Mouse (Mus musculus) limb, embryonic 15.5 days (tissue): ENCODE results near the gene Gm28044. TPM values are rescaled to one million over a fixed set of nuclear protein-coding genes. Genes with fewer than 3 reads are reported as not detected.
"Not testable (repeated sequence)": the region's sequence is repeated elsewhere in the genome, so short reads cannot be mapped to it uniquely, and the experiment has no call there.

Experiments
- ATAC-seq: fragments of 200-750 bp; cut with Nextera tagmentation; 2 replicates; pipeline ENCODE4 v1.8.0; 2017; ENCODE audit warnings: low read depth, moderate TSS enrichment; ENCODE audit not compliant: insufficient number of reproducible peaks, low FRiP score, low TSS enrichment
- H3K27ac ChIP-seq: fragments of 300-500 bp; sonication (generic); 2 replicates; pipeline ENCODE4 v1.5.1; 2015; ENCODE audit warnings: moderate library complexity, mild to moderate bottlenecking, inconsistent platforms
- H3K27me3 ChIP-seq: fragments of 300-500 bp; sonication (generic); 2 replicates; pipeline ENCODE4 v1.6.1; 2015; ENCODE audit warnings: inconsistent platforms
- H3K36me3 ChIP-seq: fragments of 300-500 bp; sonication (generic); 2 replicates; pipeline ENCODE4 v1.6.1; 2015; ENCODE audit warnings: inconsistent platforms
- H3K4me1 ChIP-seq: fragments of 300-500 bp; sonication (generic); 2 replicates; pipeline ENCODE4 v1.6.1; 2015; ENCODE audit warnings: inconsistent platforms
- H3K4me2 ChIP-seq: fragments of 300-500 bp; sonication (generic); 2 replicates; pipeline ENCODE4 v1.6.1; 2015; ENCODE audit warnings: mild to moderate bottlenecking, inconsistent platforms
- H3K4me3 ChIP-seq: fragments of 300-500 bp; sonication (generic); 2 replicates; pipeline ENCODE4 v1.5.1; 2015; ENCODE audit warnings: mild to moderate bottlenecking, inconsistent platforms
- H3K9ac ChIP-seq: fragments of 300-500 bp; sonication (generic); 2 replicates; pipeline ENCODE4 v1.6.1; 2015; ENCODE audit warnings: inconsistent platforms
- H3K9me3 ChIP-seq: fragments of 300-500 bp; sonication (generic); 2 replicates; pipeline ENCODE4 v1.6.1; 2016; ENCODE audit warnings: inconsistent platforms
- WGBS: fragments of 180-500 bp; shearing (Covaris S2); methylation state at CpG from one replicate; pipeline ENCODE4 v1.1.7; 2015; 5-methylcytosine and 5-hydroxymethylcytosine counted together
- polyA plus RNA-seq: library from polyadenylated mRNA; unstranded; fragments of >200 nt; fragmentation: Nextera tagmentation; extraction: Ambion mirVana; gene quantifications from 2 replicates; pipeline ENCODE4 v1.2.1, GENCODE M21; 2015

The Gm28044 gene
- polyA plus RNA-seq, 1 experiment from 2014 or later: 0.97 TPM

DNA sequence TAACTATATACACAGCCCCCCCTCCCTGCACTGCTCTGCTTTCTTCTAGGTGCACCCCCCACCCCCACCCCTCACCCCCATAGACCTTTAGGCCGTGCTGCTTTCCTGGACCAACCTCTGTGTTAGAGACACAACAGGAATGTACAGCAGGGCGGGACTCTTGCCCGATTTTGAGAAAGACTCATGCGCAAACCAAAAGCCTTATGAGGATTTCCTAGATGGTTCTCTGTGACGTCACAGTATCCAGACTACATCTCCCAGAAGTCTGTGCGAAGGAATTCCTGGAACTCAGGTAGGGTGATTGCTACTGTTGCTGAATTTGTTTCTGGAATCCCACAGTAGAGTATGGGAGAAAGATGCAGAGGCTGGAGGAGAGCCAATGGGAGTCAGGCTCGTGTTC is 82.0 kb downstream of the Gm28044 start, which contains the start of gene Zfp458:
Zfp458 (minus strand) TSS at position 153 of the 400 bp plus-strand sequence.
- Histone ChIP-seq H3K9me3 (no peaks in the 10 kb centered on the region), H3K9ac (no peak within 1 kb of the TSS), H3K4me1 (no peaks in the 10 kb centered on the region), H3K36me3 (no peaks in the 10 kb centered on the region), H3K27me3 (no peaks in the 10 kb centered on the region), H3K27ac (no peak within 1 kb of the TSS), H3K4me3 (no peak within 1 kb of the TSS), H3K4me2 (no peak within 1 kb of the TSS)
- ATAC-seq: peak; percentile 40; the same call in 1 of the 2 replicates
- 40% methylated on average over 7 of the region's 7 CpGs for WGBS

DNA sequence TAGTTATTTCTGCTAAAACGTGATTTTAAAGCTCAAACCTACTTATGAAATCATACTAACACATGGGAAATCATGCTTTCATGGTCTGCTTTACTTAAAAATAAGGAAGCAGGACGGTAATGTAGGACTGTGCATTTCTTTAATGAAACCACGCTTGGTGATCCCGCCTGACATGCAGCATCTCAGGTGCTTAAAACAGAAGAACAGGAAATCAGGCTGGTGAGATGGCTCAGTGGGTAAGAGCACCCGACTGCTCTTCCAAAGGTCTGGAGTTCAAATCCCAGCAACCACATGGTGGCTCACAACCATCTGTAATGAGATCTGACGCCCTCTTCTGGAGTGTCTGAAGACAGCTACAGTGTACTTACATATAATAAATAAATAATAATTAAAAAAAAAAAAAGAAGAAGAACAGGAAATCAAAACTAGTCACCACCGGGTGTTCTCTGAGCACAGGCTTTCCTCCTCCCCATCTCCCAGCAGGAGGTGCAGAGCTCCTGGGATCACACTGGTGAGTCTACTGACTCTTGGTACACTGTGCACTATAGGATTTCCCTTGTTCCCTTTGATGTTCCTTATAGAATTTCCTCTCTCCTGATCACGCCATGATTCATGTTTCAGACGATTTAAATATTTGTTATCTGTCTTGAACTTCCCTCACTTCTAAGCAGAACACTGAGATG is 90.8 kb downstream of the Gm28044 start:
- not testable (repeated sequence) for H3K36me3 ChIP-seq, ATAC-seq, H3K9me3 ChIP-seq, H3K27me3 ChIP-seq, H3K4me1 ChIP-seq, H3K9ac ChIP-seq
- 41% methylated on average over 8 of the region's 9 CpGs for WGBS
- H3K4me2 ChIP-seq: peak overlapping the region; percentile 64
- peak overlapping the region; percentile 75 for H3K4me3 ChIP-seq
- 0 out of 2 replicates have a peak overlapping the region, but pooled peaks have one; percentile 38 for H3K27ac ChIP-seq

DNA sequence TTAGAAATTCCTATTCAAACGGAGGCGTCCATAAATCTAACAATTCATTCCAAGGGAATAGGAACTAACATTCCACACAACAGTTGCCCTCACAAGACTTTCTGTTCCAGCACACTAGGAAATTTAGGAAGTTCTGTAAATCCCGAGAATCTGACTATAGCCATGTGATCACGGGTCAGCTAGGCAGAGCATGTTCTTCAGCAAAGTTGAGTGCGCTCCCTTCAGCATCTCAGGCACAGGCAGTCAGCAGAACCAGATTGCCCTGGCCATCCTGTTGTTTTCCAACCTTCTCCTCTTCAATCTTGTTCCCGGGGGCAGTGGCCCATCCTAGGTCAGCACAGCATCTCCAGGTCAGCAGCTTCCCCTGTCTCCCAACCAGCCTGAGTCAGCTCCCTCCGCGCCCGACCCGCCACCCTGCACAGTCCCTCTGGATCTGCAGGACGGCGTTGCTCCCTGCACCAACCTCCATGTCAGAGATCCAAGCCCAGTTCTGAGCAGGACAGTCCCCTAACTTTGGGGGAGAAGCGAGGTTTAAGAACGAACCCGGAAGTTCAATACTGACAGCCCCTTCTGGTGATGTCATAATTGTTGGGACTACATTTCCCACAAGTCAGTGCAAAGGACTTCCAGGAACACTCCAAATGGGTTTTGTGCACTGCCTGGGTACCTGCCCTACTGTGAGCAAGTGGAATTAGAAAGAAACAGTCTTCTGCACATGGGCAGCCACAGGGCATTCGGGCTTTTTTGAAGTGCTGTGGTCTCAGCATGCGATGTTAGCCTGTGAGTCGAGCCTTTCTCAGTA is 91.6 kb downstream of the Gm28044 start:
- Histone ChIP-seq H3K36me3 (peaks cover 4% of the 10 kb centered on the region; the same call in 1 of the 2 replicates), H3K9ac (peak overlapping the region; percentile 54), H3K4me1 (peaks cover 4% of the 10 kb centered on the region; the same call in 1 of the 2 replicates), H3K27me3 (no peaks in the 10 kb centered on the region), H3K27ac (peak overlapping the region; percentile 69), H3K9me3 (no peaks in the 10 kb centered on the region), H3K4me2 (peak overlapping the region; percentile 64), H3K4me3 (peak overlapping the region; percentile 75)
- 9% methylated on average over 18 of the region's 18 CpGs for WGBS
- ATAC-seq: peak; percentile 88

Other genes with a start within 250 kb of the Gm28044 start
- 0.08 and 0.27 TPM in 2 replicates for gene Rslcan18, start 244.3 kb downstream of the Gm28044 start, polyA plus RNA-seq
- 2.0 and 2.3 TPM in 2 replicates for gene Zfp759, start 238.9 kb downstream of the Gm28044 start, polyA plus RNA-seq
- gene Rsl1, start 187.4 kb downstream of the Gm28044 start, polyA plus RNA-seq: 6.8 and 8.7 TPM in 2 replicates
- gene Zfp455, start 166.0 kb downstream of the Gm28044 start, polyA plus RNA-seq: 2.4 and 2.9 TPM in 2 replicates
- gene Zfp458, start 82.1 kb downstream of the Gm28044 start, polyA plus RNA-seq: 2.0 and 2.1 TPM in 2 replicates
- gene Zfp457, start 54.1 kb downstream of the Gm28044 start, polyA plus RNA-seq: 0.42 and 0.50 TPM in 2 replicates
- 2.7 and 3.2 TPM in 2 replicates for gene Zfp595, start 28.0 kb downstream of the Gm28044 start, polyA plus RNA-seq
- 0.84 and 0.90 TPM in 2 replicates for gene Zfp953, start 69 bp upstream of the Gm28044 start, polyA plus RNA-seq
- 0.50 TPM in 1 of 2 replicates, not detected in the other for gene Gm28041, start 15.2 kb upstream of the Gm28044 start, polyA plus RNA-seq
- gene Zfp456, start 15.3 kb upstream of the Gm28044 start, polyA plus RNA-seq: 1.2 and 1.4 TPM in 2 replicates
- gene Zfp429, start 39.3 kb upstream of the Gm28044 start, polyA plus RNA-seq: 7.2 and 7.6 TPM in 2 replicates
- 1.3 and 1.5 TPM in 2 replicates for gene Zfp459, start 60.9 kb upstream of the Gm28044 start, polyA plus RNA-seq
- gene Zfp874a, start 91.1 kb upstream of the Gm28044 start, polyA plus RNA-seq: 10.6 and 11.6 TPM in 2 replicates
- 2.9 and 4.7 TPM in 2 replicates for gene Zfp874b, start 123.7 kb upstream of the Gm28044 start, polyA plus RNA-seq
- gene Zfp58, start 140.0 kb upstream of the Gm28044 start, polyA plus RNA-seq: 16.2 and 17.0 TPM in 2 replicates
- gene Gm26965, start 165.6 kb upstream of the Gm28044 start, polyA plus RNA-seq: 0.25 TPM in 1 of 2 replicates, not detected in the other
- gene Zfp87, start 165.6 kb upstream of the Gm28044 start, polyA plus RNA-seq: 23.6 and 27.2 TPM in 2 replicates
- 11.0 and 12.6 TPM in 2 replicates for gene Zfp748, start 193.3 kb upstream of the Gm28044 start, polyA plus RNA-seq
- 3.8 and 4.6 TPM in 2 replicates for gene Zfp729b, start 249.2 kb upstream of the Gm28044 start, polyA plus RNA-seq